8 mouse cellular contexts compared by ENCODE assay signal in genomic region chr4:140812609-140813008, GRCm38 (mm10). TPM values are rescaled to one million over a fixed set of nuclear protein-coding genes. Genes with fewer than 3 reads are reported as not detected.
DNase-seq lines count a peak whose midpoint lies in the region; ATAC-seq and TF ChIP-seq lines count a peak whose summit lies in the region.
"Had no signal": no experiment of that assay in that cellular context is flagged by ENCODE, and none has a peak within 500 bp of the region (broad histone marks: within the 10 kb centered on the region; RNA-seq: fewer than 3 reads in every experiment).

No protein-coding gene starts in this region.

- no peaks in the 10 kb centered on the region for H3K36me3 ChIP-seq in lung, embryonic 14.5 days (ENCODE audit: insufficient read depth)
- no peaks in the 10 kb centered on the region for H3K36me3 ChIP-seq in embryonic facial prominence, embryonic 12.5 days
- no peaks in the 10 kb centered on the region for H3K36me3 ChIP-seq in liver, embryonic 14.5 days (replicated peaks; ENCODE audit: control insufficient read depth, insufficient read depth, low read depth)
- H3K36me3 ChIP-seq in neural tube, embryonic 15.5 days, result no peaks in the 10 kb centered on the region

- H3K4me2 ChIP-seq in lung, embryonic 14.5 days, result no peak overlapping the region
- H3K4me2 ChIP-seq in embryonic facial prominence, embryonic 12.5 days (replicated peaks), result no peak overlapping the region
- H3K4me2 ChIP-seq in liver, embryonic 14.5 days (ENCODE audit: low read depth), result peak overlapping the region; percentile 36
- H3K4me2 ChIP-seq in neural tube, embryonic 15.5 days, result no peak overlapping the region

- H3K9ac ChIP-seq in lung, embryonic 14.5 days, result no peak overlapping the region
- no peak overlapping the region for H3K9ac ChIP-seq in embryonic facial prominence, embryonic 12.5 days
- H3K9ac ChIP-seq in liver, embryonic 14.5 days (replicated peaks), result no peak overlapping the region
- no peak overlapping the region for H3K9ac ChIP-seq in neural tube, embryonic 15.5 days (replicated peaks)

- no peak for ATAC-seq in lung, embryonic 14.5 days (ENCODE audit: insufficient read depth)
- ATAC-seq in embryonic facial prominence, embryonic 12.5 days (ENCODE audit: insufficient number of reproducible peaks, insufficient read depth, low FRiP score, low TSS enrichment), result no peak
- ATAC-seq in liver, embryonic 14.5 days (ENCODE audit: insufficient read depth), result no peak
- ATAC-seq in neural tube, embryonic 15.5 days (ENCODE audit: low FRiP score), result no peak

- H3K27me3 ChIP-seq in lung, embryonic 14.5 days (ENCODE audit: insufficient read depth, low read length), result no peaks in the 10 kb centered on the region
- H3K27me3 ChIP-seq in embryonic facial prominence, embryonic 12.5 days, result no peaks in the 10 kb centered on the region
- no peaks in the 10 kb centered on the region for H3K27me3 ChIP-seq in liver, embryonic 14.5 days (ENCODE audit: control insufficient read depth, insufficient read depth, low read length)
- H3K27me3 ChIP-seq in neural tube, embryonic 15.5 days (replicated peaks), result peaks cover 13% of the 10 kb centered on the region

- TF ChIP-seq EP300 in liver, embryonic 14.5 days (IDR thresholded peaks at IDR 0.05; ENCODE audit: low read depth), result no peak

- no peak overlapping the region for H3K27ac ChIP-seq in lung, embryonic 14.5 days (ENCODE audit: low read depth)
- H3K27ac ChIP-seq in embryonic facial prominence, embryonic 12.5 days, result 0 out of 2 replicates have a peak overlapping the region, but pooled peaks have one; percentile 23
- no peak overlapping the region for H3K27ac ChIP-seq in liver, embryonic 14.5 days
- no peak overlapping the region for H3K27ac ChIP-seq in neural tube, embryonic 15.5 days (replicated peaks)

- no peak overlapping the region for H3K4me3 ChIP-seq in lung, embryonic 14.5 days (ENCODE audit: low read depth, low read length)
- no peak overlapping the region for H3K4me3 ChIP-seq in lung, adult 2 months (replicated peaks; ENCODE audit: extremely low read depth, low read depth, low read length)
- H3K4me3 ChIP-seq in embryonic facial prominence, embryonic 12.5 days, result no peak overlapping the region
- H3K4me3 ChIP-seq in liver, embryonic 14.5 days (ENCODE audit: insufficient read depth in 1 of 2, low read depth in 2 of 2, low read length in 2 of 2), result no peak overlapping the region
- H3K4me3 ChIP-seq in neural tube, embryonic 15.5 days (replicated peaks), result no peak overlapping the region

- H3K4me1 ChIP-seq in lung, embryonic 14.5 days (ENCODE audit: insufficient read depth), result peaks cover 2% of the 10 kb centered on the region; the same call in 1 of the 2 replicates
- H3K4me1 ChIP-seq in lung, adult 2 months (ENCODE audit: control insufficient read depth, insufficient read depth, low read length), result peaks cover 4% of the 10 kb centered on the region; the same call in 1 of the 2 replicates
- H3K4me1 ChIP-seq in embryonic facial prominence, embryonic 12.5 days, result peaks cover 36% of the 10 kb centered on the region
- H3K4me1 ChIP-seq in liver, embryonic 14.5 days (replicated peaks; ENCODE audit: control insufficient read depth in 2 of 2, insufficient read depth in 2 of 2, low read length in 1 of 2), result peaks cover 29 to 46% of the 10 kb centered on the region in 2 experiments
- peaks cover 21% of the 10 kb centered on the region for H3K4me1 ChIP-seq in neural tube, embryonic 15.5 days

- no peaks in the 10 kb centered on the region for H3K9me3 ChIP-seq in lung, embryonic 14.5 days (ENCODE audit: low read depth, low read length)
- H3K9me3 ChIP-seq in embryonic facial prominence, embryonic 12.5 days, result no peaks in the 10 kb centered on the region
- H3K9me3 ChIP-seq in liver, embryonic 14.5 days (ENCODE audit: control insufficient read depth, low read length), result no peaks in the 10 kb centered on the region
- no peaks in the 10 kb centered on the region for H3K9me3 ChIP-seq in neural tube, embryonic 15.5 days (replicated peaks)

- 21% methylated on average over 14 of the region's 14 CpGs for WGBS in lung, embryonic 14.5 days
- WGBS in lung, adult 2 months, result 26% methylated on average over 11 of the region's 14 CpGs
- WGBS in embryonic facial prominence, embryonic 12.5 days, result 28% methylated on average over 14 of the region's 14 CpGs
- WGBS in liver, embryonic 14.5 days (ENCODE audit: insufficient replicate concordance), result 16% methylated on average over 10 of the region's 14 CpGs
- 20% methylated on average over 10 of the region's 14 CpGs for WGBS in neural tube, embryonic 15.5 days

- DNase-seq in lung, embryonic 14.5 days, result peak; percentile 54
- DNase-seq in lung, adult 2 months, result no peak
- DNase-seq in kidney, adult 18-20 months, result peak; percentile 16
- no peak for DNase-seq in liver, embryonic 14.5 days (ENCODE audit: low read depth in 3 of 3, low spot score in 3 of 3)
- DNase-seq in ovary, postnatal 10 days (ENCODE audit: low spot score), result no peak

- no peak for TF ChIP-seq POLR2A in lung, adult 2 months (IDR thresholded peaks at IDR 0.05; ENCODE audit: borderline replicate concordance, extremely low read depth, low read depth, low read length)

- TF ChIP-seq CTCF in lung, embryonic 14.5 days (IDR thresholded peaks at IDR 0.05; ENCODE audit: low read depth), result no peak
- no peak for TF ChIP-seq CTCF in lung, adult 2 months (IDR thresholded peaks at IDR 0.05; ENCODE audit: insufficient read depth, low read length)
- no peak for TF ChIP-seq CTCF in liver, embryonic 14.5 days (IDR thresholded peaks at IDR 0.05; ENCODE audit: low read depth)

RNA-seq across cellular contexts. Expression of gene Padi3, which starts 2.2 kb away (rescaled TPM):
- polyA plus RNA-seq in lung, embryonic 14.5 days (2014; fragmentation: Nextera tagmentation; extraction: Ambion mirVana), result 0.12 and 0.14 TPM in 2 replicates
- polyA plus RNA-seq in lung, adult 2 months (2012; rRNA removed), result 0.21 and 0.34 TPM in 2 replicates
- 0.06 and 0.08 TPM in 2 replicates for polyA plus RNA-seq in embryonic facial prominence, embryonic 12.5 days (2016; fragmentation: Nextera tagmentation; extraction: Ambion mirVana)
- 0.11 and 0.17 TPM in 2 replicates for polyA plus RNA-seq in liver, embryonic 14.5 days (2012; rRNA removed)
- polyA plus RNA-seq in liver, embryonic 14.5 days (2014; fragmentation: Nextera tagmentation; extraction: Ambion mirVana), result 0.13 and 0.25 TPM in 2 replicates
- polyA plus RNA-seq in neural tube, embryonic 15.5 days (2015; fragmentation: Nextera tagmentation; extraction: Ambion mirVana), result 0.22 TPM in 1 of 2 replicates, not detected in the other
- polyA plus RNA-seq: neural tube, embryonic 14.5 days had no signal

RNA-seq across cellular contexts. Expression of gene Padi1, which starts 33.0 kb away (rescaled TPM):
- 0.04 and 0.11 TPM in 2 replicates for polyA plus RNA-seq in lung, embryonic 14.5 days (2014; fragmentation: Nextera tagmentation; extraction: Ambion mirVana)
- polyA plus RNA-seq in lung, adult 2 months (2012; rRNA removed), result 0.36 and 1.9 TPM in 2 replicates
- polyA plus RNA-seq in embryonic facial prominence, embryonic 12.5 days (2016; fragmentation: Nextera tagmentation; extraction: Ambion mirVana), result 0.12 and 0.14 TPM in 2 replicates
- polyA plus RNA-seq in liver, embryonic 14.5 days (2012; rRNA removed), result 0.01 and 0.02 TPM in 2 replicates
- 0.06 TPM in 1 of 2 replicates, not detected in the other for polyA plus RNA-seq in liver, embryonic 14.5 days (2014; fragmentation: Nextera tagmentation; extraction: Ambion mirVana)
- 0.08 and 0.24 TPM in 2 replicates for polyA plus RNA-seq in neural tube, embryonic 15.5 days (2015; fragmentation: Nextera tagmentation; extraction: Ambion mirVana)
- polyA plus RNA-seq: neural tube, embryonic 14.5 days had no signal

RNA-seq across cellular contexts. Expression of gene Padi4, which starts 38.6 kb away (rescaled TPM):
- polyA plus RNA-seq in lung, embryonic 14.5 days (2014; fragmentation: Nextera tagmentation; extraction: Ambion mirVana), result 1.8 and 2.1 TPM in 2 replicates
- 4.5 and 9.4 TPM in 2 replicates for polyA plus RNA-seq in lung, adult 2 months (2012; rRNA removed)
- polyA plus RNA-seq in embryonic facial prominence, embryonic 12.5 days (2016; fragmentation: Nextera tagmentation; extraction: Ambion mirVana), result 0.22 TPM in 1 of 2 replicates, not detected in the other
- polyA plus RNA-seq in liver, embryonic 14.5 days (2012; rRNA removed), result 0.37 and 0.58 TPM in 2 replicates
- polyA plus RNA-seq in liver, embryonic 14.5 days (2014; fragmentation: Nextera tagmentation; extraction: Ambion mirVana), result 0.34 and 0.52 TPM in 2 replicates
- 0.20 and 1.6 TPM in 2 replicates for polyA plus RNA-seq in neural tube, embryonic 15.5 days (2015; fragmentation: Nextera tagmentation; extraction: Ambion mirVana)

Comparison
In these comparisons a context has a peak if more than half of its experiments do, and no peak if none do; other contexts are left out.
1. DNase-seq: peak in lung, embryonic 14.5 days (single experiment) and kidney, adult 18-20 months (single experiment); none in lung, adult 2 months (single experiment), liver, embryonic 14.5 days (0 of 3) and ovary, postnatal 10 days (single experiment).